Mouse (Mus musculus) cerebellum, adult (tissue): ENCODE measurements around the gene Rbck1.
A peak's percentile ranks its signal among the peaks of the same experiment; 100 is the strongest.
"Not testable (repeated sequence)": the region's sequence is repeated elsewhere in the genome, so short reads cannot be mapped to it uniquely, and the experiment has no call there.

Source experiments
- ATAC-seq: cut with Nextera tagmentation; 2 replicates; pipeline ENCODE4 v1.9.2; 2017; ENCODE audit warnings: mild to moderate bottlenecking, moderate library complexity, mixed read lengths; ENCODE audit not compliant: insufficient number of reproducible peaks, low FRiP score, low TSS enrichment

Gene Rbck1

DNA sequence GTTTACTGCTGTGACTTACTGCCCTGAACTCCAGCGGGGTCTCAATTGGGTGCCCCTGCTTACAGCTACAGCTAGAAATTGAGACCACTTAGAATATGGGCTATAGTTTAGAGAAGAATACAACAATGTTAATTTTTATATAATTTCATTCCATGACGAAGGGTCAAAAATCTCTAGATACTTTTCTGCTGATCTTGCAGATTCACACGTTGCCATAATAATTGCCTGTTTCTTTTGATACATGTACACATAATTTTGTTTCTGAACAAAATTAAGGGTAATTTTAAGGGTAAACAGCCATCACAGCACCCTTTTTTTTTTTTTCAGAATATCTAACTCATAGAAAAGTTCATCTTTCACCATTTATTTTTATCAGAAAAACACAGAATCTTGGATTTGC, 25.3 kb downstream of the Rbck1 start:
- no peak for ATAC-seq

- no peak for ATAC-seq
These were observed 27.0 kb downstream of the Rbck1 start for GRCm38 (mm10) chr2:152305480-152305879.

GRCm38 (mm10) chr2:152303781-152304180, 28.7 kb downstream of the Rbck1 start:
- ATAC-seq, result no peak

DNA sequence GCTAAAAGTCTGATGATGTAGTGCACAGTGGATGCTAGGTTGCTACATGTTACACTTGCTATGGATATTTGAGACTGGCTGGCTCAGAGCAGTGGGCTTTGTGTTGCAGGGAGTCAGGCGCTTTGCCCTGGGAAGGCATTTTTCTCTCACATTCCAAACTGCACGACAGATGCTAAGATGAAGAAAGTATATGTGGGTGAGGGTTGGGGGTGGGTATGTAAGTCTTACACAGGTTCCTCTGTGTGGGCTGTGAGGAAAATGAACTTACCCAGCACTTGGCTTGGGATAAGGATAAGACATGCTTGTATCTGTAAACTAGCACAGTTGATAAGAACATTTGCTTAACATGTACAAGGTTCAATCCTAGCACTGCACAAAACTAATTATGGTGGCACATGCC, 29.6 kb downstream of the Rbck1 start:
- no peak for ATAC-seq

- ATAC-seq, result no peak
These were observed 37.9 kb downstream of the Rbck1 start for GRCm38 (mm10) chr2:152294541-152294940.

GRCm38 (mm10) chr2:152293727-152294475, 38.6 kb downstream of the Rbck1 start, which contains the start of gene Tbc1d20:
TSS of gene Tbc1d20 (plus strand) at chr2:152293828.
- peak; percentile 90 for ATAC-seq

GRCm38 (mm10) chr2:152293179-152293726, 39.2 kb downstream of the Rbck1 start:
- ATAC-seq, result peak; percentile 36

GRCm38 (mm10) chr2:152292475-152292874, 40.0 kb downstream of the Rbck1 start:
- no peak for ATAC-seq

- not testable (repeated sequence) for ATAC-seq
These were observed 42.8 kb downstream of the Rbck1 start for GRCm38 (mm10) chr2:152289623-152290022.

DNA sequence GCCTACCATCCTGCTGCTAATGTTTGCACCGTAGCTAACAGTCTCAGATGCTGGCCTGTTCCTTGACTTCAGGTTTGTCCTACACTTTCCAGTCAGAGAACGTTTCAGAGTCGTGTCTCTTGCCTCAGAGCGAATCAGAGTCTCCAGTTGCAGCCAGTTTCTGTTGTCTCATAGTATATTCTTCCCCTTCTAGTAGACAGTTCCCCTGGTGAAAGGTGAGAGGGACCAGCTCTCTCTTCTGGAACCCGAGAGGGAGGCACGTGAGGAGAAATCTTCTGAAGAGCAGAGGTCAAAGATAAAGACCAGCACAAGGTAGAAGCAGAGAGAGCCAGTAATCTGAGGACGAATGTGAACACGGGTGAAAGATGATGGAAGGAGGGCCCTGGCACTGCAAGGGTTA, 44.4 kb downstream of the Rbck1 start:
- ATAC-seq, result no peak

DNA sequence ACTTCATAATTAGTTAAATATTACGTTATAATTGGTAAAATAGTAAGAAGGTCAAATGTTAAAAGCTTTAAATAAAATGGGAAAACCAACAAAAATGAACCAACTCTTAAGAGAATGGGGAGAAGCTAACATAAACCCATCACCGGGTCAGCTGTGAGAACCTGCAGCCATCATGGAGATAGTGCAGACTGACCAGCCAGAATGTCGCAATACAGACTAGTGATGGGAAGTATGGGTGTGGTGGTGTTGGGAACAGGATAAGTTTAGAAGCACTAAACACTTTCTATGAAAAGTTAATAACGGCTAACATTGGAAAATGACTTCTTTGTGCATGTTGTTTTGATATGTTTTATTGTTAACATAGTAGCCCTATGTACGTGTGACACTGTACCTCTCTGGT, 44.9 kb downstream of the Rbck1 start:
- no peak for ATAC-seq

- no peak for ATAC-seq
These were observed 51.0 kb downstream of the Rbck1 start for GRCm38 (mm10) chr2:152281407-152281806.

GRCm38 (mm10) chr2:152273639-152274038, 58.8 kb downstream of the Rbck1 start:
- ATAC-seq, result no peak
